Mouse (Mus musculus) spleen, adult 2 months (tissue): ENCODE data around the gene Tenm3.

Source experiments
- CTCF ChIP-seq: fragments of 200-500 bp; IDR thresholded peaks from 2 replicates; pipeline ENCODE4 v1.5.1; 2011; ENCODE audit warnings: mild to moderate bottlenecking, inconsistent platforms; ENCODE audit not compliant: insufficient read depth, insufficient read length, insufficient replicate concordance; ENCODE audit errors: extremely low read depth
- POLR2A ChIP-seq: fragments of 200-500 bp; IDR thresholded peaks from 2 replicates; pipeline ENCODE4 v1.6.1; 2011; ENCODE audit warnings: low read depth, low read length, inconsistent platforms

GRCm38 (mm10) chr8:48236968-48237367 lies 606.8 kb downstream of the Tenm3 start:
- TF ChIP-seq POLR2A: no peak
- TF ChIP-seq CTCF: no peak
